Mouse (Mus musculus): ENCODE measurements around the gene Gm8909.
"Not testable (repeated sequence)": the region's sequence is repeated elsewhere in the genome, so short reads cannot be mapped to it uniquely, and the experiment has no call there.

The Gm8909 gene

DNA sequence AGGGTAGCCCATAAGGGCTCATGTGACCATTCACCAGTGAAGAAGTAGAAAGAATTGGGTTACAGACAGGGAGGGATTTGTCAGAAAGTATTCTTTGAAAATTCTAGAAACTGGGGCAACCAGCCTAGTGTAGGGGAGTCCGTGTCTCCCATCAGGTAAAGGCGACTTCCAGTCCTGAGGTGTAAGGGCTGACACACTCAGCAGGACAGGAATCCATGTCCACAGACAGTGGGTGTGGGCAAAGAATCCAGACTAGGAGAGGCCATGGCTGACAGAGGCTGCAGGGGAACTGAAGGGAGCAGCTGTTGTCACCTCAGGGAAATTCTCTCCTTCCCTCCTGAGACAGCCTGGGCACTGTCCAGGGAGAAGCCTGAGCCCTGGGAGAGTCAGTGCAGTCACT, 1.4 kb downstream of the Gm8909 start:
- DNase-seq (ENCODE audit: extremely low read depth, low read depth, low spot score) = not testable (repeated sequence)

DNA sequence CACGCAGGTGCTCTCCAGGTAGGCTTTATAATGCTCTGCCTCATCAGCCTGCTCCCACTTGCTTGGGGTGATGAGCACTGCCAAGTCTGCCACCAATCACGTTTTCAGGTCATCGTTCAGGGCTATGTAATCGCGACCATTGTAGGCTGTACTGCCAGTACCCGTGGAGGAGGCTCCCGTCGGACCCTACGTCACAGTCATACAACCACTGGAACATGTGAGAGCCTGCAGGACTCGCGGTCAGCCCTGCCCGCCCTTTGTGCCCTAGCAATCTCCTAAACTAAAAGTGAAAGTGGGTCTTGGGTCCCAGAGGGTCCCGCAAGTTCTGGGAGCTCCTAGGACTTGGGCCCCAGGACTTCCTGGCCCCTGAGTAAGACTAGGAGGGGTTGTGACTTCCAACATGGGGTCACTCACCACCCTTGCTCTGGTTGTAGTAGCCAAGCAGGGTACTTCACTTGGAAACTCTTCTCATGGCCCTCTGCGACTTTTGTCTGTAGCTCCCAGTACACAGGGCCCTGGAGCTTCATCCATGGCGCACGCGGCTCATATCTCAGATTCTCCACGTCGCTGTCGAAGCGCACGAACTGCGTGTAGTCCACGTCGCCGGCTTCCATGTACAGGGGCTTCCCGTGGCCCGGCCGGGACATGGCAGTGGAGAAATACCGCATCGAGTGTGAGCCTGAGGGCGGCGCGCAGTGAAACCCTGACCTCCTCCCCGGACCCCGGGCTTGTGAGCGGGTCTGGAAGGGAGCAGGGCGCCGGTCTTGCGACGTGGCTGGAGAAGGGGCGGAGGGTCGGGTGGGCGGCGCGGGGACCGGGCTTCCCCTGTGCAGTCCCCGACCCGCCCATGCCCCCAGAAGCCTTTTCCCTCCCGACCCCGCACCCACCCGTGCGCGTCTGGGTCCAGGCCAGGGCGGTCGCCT, 6.9 kb downstream of the Gm8909 start:
- no peak for DNase-seq (ENCODE audit: extremely low read depth, low read depth, low spot score)

DNA sequence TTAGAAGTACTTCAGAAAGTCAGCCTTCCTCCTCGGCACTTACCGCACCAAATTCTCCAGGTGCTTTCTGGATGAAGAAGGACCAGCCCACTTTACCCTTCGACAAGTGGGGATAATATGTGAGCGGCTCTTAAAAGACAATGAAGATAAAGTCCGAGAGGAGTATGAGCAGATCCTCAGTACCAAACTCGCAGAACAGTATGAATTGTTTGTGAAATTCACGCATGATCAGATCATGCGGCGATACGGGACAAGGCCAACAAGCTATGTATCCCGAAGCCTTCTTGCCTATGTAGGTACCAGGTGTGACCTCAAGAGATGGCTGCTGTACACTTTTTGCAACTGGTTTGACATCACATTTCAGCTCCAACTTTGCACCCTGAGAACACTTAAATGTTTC, 10.1 kb downstream of the Gm8909 start:
- not testable (repeated sequence) for DNase-seq (ENCODE audit: extremely low read depth, low read depth, low spot score)

DNA sequence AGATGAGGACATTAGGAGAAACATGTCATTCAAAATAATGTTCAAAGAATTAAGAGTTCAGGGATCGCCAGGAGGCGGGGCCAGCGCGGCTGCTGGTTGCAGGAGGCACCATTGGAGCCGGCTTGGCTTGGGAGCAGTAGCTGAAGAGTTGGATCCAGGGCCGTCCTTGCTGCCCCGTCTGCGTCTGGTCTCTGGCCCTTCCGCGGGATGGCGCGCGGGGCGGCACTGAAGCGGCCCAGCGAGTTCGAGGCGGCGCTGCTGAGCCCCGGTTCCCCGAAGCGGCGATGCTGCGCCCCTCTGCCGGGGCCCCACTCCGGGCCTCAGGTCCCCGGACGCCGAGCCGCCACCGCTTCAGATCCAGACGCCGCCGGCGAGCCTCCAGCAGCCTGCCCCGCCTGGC, 10.6 kb downstream of the Gm8909 start:
- DNase-seq (ENCODE audit: extremely low read depth, low read depth, low spot score) = not testable (repeated sequence)

DNA sequence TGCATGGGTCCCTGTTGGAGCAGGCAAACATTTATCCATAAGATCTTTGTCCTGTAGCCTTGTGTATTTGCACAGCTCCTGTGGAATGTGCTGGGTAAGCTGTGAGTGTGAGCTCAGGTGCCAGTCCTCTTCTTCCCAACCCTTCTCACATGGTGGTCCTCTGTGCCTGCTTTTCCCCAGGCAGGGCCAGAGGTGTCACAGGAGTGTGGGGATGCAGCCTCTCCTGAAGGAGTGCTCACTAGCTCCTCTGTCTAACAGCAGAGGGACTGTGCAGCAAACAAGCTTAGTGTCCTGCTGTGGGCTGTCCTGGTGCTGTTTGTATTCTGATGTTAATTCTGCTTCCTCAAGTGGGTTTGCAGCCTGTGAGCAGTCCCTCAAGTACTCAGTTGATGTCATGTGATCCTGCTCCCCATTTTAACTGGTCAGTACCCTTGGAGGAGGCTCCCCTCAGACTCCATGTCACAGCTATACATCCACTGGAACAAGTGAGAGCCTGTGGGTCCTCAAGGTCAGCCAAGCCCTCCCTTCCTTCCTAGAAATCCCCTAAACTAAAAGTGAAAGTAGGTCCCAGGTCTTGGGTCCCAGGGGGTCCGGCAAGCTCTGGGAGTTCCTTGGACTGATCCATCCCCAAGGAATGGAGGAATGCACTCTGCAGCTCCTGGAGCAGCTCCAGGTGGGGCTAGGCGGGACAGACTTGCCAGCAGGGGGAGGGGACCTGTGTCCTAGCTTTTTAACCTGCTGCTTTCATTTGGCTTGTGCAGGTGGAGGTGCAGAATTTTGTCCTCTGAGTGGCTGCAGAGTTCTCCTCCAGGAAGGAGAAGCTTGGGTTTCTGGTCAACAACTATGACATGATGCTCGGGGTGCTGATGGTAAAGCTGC, 13.8 kb downstream of the Gm8909 start:
- DNase-seq (ENCODE audit: extremely low read depth, low read depth, low spot score) = no peak

DNA sequence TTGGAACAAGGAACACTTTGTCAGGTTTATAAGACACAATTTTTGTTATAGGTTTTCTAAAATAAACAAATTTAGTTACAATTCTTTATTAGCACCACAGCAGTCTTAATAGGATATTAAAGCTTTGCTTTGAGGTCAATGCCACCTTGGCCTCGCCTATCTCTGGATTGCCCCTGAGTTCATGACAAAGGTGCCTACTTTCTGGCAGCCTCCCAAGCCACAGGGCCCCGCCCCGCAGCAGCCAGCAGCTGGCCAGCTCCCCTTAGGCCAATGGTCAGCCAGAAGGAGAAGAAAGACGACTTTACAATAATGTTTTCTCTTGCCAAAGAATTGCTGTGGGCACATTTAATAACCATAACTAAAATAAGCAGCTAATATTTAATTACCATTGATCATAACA, 17.1 kb downstream of the Gm8909 start:
- not testable (repeated sequence) for DNase-seq (ENCODE audit: extremely low read depth, low read depth, low spot score)

DNA sequence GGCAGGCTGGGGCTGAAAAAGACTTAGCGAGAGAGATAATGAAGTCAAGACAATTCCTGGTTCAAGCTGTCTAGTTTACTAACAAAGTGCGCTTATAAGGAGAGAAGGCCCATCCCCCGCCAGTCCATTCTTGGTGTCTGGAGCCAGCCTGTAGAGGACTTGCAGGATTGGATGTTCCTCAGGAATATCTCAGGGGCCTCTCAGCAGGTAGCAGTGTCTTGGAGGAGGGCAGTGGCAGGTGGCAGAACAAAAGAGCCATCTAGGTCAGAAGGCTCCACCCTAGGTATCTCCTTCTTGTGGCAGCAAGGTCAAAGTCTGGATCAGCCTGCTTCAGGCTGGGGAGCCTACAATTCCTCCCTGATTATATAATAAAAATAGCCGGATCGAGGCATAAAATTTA, 19.9 kb downstream of the Gm8909 start:
- not testable (repeated sequence) for DNase-seq (ENCODE audit: extremely low read depth, low read depth, low spot score)

DNA sequence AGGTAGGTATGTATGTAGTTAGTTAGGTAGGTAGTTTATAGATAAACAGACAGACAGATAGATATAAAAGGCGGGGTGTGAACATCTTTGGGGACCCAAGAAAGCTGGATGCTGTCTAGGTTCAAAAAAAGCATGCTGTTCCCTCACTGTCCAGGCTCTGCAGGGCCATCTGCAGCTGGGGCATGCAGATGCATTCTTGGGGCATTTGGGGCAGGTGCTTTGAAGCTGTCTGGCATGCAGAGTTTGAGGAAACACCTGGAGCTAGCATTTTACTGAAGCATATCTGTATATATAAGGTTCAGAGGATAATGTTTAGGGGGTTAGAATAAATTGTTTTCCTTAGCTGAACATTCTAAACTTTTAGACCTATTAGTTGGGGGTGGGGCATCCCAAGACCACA, 21.4 kb downstream of the Gm8909 start:
- DNase-seq (ENCODE audit: extremely low read depth, low read depth, low spot score) = not testable (repeated sequence)

DNA sequence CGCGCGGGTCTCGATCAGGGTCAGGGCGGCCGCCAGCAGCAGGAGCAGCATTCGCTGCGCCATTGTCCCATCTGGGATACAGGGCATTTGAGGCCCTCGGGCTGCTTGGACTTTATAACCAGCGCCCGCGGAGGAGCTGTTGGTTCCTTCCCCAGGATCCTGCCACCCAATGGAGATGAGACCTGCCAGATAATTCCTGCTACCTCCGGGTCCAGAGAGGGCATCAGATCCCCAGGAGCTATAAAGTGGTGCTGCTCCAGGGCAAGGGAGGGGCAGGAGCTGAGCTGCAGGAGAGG, 22.5 kb downstream of the Gm8909 start:
- not testable (repeated sequence) for DNase-seq (ENCODE audit: extremely low read depth, low read depth, low spot score)

DNA sequence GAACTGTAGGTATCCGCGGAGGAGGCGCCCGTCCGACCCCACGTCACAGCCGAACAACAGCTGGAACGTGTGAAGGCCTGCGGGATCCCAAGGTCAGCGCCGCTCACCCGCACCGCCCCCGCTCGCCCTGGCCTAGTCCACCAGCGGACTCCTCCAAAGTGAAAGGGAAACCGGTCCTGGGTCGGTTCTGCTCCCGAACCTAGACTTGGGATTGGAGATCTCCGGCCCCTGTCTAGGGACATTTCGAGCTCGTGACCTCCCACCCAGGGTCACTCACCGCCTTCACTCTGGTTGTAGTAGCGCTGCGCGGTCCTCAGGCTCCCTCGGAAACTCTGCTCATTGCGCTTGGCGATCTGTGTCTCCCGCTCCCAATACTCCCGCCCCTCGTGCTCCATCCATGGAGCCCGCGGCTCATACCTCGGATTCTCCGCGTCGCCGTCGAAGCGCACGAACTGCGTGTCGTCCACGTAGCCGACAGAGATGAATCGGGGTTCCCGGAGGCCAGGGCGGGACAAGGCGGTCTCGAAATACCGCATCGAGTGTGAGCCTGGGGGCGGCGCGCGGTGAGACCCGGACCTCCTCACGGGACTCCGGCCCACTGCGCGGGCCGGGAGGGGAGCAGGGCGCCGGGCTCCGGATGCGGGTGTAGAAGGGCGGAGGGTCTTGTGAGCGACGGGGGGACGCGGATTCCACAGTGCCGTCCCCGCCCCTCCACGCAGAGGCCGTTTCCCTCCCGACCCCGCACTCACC, 23.1 kb downstream of the Gm8909 start:
- no peak for DNase-seq (ENCODE audit: extremely low read depth, low read depth, low spot score)

DNA sequence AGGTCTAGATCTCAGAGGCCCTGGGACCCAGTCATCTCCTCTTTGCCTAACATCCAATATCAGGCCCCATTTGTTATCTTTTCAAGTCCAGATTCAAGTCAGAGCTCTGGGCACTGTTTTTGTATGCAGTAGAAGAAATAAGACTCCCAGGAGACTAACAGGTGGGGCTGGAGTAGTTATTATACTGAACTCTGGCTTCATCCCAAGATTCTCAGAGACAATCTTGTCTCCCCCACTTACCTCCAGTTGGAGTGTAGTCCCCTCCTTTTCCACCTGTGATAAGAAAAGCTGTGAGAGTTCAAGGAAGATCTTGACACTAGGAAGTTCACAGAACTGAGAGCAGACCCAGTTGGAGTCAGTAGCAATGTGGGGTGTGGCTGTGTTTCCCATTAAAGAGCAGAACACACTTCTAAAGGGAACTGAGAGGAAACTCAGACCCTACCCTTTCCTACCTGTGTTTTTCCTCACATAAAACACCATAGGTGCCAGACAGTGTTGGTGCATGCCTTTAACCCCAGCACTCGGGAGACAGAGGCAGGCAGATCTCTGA, 32.0 kb downstream of the Gm8909 start:
- DNase-seq (ENCODE audit: extremely low read depth, low read depth, low spot score) = not testable (repeated sequence)

DNA sequence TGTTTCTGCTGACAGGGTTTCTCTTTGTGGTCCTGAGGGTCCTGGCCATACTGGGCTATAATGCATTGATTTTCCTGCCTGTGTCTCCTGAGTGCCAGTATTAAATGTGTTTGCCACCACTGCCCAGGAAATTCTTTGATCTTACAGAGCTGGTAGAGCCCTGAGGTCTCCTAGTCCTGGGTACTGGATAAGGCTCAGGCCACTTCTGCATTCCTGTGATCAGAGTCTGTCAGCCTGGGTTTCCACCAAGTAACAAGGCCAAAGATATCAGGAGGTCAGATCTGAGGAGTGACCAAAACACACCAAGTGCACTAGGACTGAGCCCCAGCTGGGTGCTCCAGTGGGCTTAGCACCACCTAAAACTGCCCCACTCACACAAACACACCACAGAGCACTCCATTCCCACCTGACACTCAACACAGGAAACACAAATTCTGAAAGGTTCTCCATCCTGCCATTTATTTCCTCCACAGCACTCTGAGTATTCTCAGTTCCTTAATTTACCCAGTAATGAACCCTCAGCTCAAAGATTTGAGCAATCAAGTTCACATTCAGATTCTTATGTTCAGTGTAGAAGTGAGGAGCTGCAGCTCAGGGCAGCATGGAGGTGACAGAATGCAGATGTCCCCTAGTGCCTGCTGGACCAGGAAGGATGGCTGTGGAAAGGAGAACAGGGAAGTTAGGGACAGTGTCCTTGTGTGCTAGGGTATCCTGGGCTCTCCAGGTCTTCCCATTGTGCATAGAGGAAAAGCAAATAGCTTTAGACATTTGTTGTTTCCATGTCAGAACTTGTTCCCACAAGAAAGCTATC, 32.7 kb downstream of the Gm8909 start:
- DNase-seq (ENCODE audit: extremely low read depth, low read depth, low spot score) = not testable (repeated sequence)

DNA sequence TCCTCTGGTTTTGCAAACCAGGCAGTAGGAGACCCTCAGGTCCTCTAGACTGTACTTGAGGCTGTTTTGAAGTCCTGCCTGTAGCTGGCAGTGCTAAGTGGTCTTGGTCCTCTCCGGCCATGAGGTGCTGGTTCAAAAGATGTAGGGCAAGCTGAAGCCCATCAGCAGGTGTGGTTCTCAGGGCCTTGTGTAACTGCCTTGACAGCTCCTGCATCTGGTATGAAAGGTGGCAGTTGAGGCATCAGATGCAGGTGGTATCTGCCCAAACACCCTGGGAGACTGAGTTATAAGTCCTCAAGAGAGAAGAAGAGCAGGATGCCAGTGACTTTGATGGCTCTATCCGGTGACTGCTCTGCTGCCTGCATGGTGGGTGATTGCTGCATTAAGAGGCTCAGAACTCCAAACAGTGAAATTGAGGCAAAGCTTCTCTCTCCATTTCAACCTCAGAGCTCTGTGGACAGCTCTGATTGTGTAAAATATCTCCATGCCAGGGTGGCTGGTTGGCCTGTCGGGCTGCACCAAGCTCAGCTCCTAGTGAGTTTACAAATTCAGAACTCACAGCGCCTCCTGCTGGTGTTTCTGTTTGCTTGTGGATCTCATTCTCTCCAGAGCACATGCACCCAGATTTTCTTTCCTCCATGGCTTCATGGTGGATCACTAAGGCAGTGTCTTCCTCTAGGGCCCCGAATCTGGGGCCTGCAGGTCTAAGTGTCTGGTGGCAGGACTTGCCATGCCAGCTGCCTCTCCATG, 36.6 kb downstream of the Gm8909 start:
- DNase-seq (ENCODE audit: extremely low read depth, low read depth, low spot score) = no peak

DNA sequence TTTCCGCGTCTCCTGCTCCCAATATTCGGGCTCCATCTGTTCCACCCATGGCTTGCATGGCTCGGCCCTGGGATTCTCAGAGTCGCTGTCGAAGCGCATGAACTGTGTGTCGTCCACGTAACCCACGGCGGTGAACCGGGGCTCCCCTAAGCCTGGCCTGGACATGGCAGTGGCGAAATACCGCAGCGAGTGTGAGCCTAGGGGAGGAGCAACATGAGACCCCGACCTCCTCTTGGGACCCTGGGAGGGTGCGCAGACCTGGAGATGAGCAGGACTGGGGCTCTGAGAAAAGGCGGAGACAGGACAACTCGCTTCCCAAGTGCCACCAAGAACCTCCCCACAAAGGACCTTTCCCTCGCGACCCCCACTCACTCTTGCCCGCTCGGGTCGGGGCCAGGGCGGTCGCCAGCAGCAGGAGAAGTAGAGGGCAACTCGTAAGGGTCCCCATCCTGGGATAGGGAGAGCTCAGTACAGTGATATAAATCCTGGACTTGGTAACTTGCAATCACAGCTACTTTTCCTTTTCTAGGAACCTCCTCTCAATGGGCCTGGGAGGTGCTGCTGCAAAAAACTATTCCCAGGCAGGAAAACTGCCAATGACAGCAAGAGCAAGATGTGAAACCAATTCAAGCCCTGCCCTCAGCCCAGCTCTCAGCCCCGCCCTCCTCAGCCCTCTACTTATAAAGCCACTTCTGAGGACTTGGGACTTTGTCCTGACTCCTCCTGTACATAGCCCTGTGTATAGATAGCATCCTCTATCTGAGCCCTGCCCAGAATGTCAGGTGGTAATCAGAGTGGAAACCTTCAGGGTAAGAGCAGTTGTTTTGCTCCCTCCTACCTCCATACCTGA, 39.1 kb downstream of the Gm8909 start, which contains the start of gene Gm7030:
Gm7030 (minus strand) TSS at position 458 of the 850 bp plus-strand sequence.
- not testable (repeated sequence) for DNase-seq (ENCODE audit: extremely low read depth, low read depth, low spot score)

DNA sequence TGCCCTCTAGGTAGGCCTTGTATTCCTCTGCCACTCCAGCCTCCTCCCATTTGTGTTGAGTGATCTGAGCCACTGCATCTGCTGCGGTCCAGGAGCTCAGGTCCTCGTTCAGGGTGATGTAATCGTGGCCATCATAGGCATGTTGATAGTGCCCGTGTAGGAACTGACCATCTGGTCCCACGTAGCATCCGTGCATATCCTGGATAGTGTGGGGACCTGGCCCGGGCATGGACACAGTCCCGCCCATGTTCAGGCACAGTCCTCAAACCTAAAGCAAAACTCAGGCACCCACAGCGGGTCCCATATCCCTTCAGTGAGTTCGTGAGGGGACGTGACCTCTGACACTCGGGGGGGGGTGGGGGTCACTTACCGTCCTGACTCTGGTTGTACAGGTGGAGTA, 39.8 kb downstream of the Gm8909 start:
- DNase-seq (ENCODE audit: extremely low read depth, low read depth, low spot score) = not testable (repeated sequence)

DNA sequence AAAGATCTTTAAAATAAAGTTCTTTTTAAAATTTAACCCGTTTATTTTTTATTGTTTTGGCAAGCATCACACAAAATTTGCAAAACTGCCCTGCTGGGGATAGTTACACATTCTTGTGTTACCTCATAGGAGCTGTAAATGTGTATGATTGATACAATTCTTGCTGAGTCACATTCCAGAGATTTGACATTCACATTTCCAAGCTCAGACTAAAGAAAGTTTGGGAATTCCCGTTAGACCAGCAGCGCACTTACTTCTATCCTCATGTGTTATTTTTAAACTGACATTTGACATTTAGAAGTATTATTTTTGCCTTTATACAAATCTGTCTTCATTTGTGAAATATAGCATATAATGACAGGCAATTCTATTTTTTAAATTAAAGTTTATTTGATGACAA, 44.2 kb downstream of the Gm8909 start:
- not testable (repeated sequence) for DNase-seq (ENCODE audit: extremely low read depth, low read depth, low spot score)

DNA sequence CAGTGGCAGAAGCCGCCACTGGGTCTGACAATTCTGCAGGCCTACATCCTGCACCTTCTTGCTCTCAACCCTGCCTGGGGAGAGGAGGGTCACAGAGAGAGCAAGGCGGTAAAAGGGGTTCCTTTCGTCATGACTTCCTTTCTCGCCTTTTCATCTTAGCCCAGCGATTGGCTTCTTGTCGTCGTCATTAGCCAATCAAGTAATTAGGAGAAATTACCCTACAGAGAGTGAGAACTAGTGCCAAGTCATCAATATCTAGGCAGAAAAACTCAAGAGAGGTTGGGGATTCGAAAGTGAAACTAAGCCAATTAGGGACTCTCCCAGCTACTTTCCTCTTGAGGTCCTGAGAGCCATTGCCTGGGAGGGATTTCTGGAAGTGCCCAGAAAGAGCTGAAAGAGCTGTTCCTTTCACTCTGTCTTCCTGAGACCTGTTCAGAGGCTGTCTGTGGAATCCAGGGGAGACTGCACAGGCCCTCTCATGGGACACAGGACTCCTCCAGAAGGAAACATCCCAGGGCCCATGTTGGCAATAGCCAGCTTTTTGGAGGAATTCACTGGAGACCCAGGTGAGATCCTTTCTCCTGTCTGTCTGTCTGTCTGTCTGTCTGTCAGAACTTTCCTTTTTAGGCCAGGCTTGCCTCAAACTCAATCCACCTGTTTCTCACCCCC, 46.9 kb downstream of the Gm8909 start, which contains the start of gene Gm19684:
Gm19684 (plus strand) TSS at position 327 of the 669 bp plus-strand sequence.
- DNase-seq (ENCODE audit: extremely low read depth, low read depth, low spot score) = peak; percentile 5

DNA sequence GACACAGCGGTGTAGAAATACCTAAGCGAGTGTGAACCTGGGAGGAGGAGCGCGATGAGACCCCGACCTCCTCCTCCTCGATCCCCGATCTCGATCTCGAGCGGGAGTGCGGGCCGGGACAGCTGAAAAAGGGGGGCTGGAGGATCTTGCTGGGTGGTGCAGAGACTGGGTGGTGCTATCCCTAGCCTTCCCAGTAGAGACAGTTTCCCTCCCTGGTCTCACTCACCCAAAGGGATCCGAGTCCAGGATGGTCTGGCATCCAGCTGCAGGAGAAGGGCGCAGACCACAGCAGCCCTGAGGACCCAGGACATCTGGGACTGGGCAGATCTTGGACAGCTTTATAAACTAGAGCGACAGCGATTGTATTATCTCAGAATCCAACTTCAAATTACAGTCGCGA, 47.5 kb downstream of the Gm8909 start:
- DNase-seq (ENCODE audit: extremely low read depth, low read depth, low spot score) = not testable (repeated sequence)
